Mouse (Mus musculus) testis, adult 2 months (tissue): Measurements from ENCODE around the gene Cd151.

Experiments used
- CTCF ChIP-seq: fragments of 200-500 bp; IDR thresholded peaks from 2 replicates; pipeline ENCODE4 v1.5.1; 2012; ENCODE audit warnings: low read depth, mild to moderate bottlenecking, inconsistent platforms, low read length, moderate library complexity; ENCODE audit not compliant: control insufficient read depth, insufficient read depth, insufficient replicate concordance
- POLR2A ChIP-seq: fragments of 200-500 bp; IDR thresholded peaks from 2 replicates; pipeline ENCODE4 v1.6.1; 2012; ENCODE audit warnings: low read depth, mild to moderate bottlenecking, inconsistent platforms, low read length, moderate library complexity; ENCODE audit not compliant: control insufficient read depth

GRCm38 (mm10) chr7:141463824-141464602 lies 3.2 kb upstream of the Cd151 start:
- no peak for TF ChIP-seq CTCF
- TF ChIP-seq POLR2A = no peak
